Mouse (Mus musculus): ENCODE measurements at regions not wholly inside any gene's neighbourhood (a gene's known extent, or its start where the extent isn't known, plus 50 kb on each side); places are given as distances from the start of the nearest gene placed in this dataset.

DNA sequence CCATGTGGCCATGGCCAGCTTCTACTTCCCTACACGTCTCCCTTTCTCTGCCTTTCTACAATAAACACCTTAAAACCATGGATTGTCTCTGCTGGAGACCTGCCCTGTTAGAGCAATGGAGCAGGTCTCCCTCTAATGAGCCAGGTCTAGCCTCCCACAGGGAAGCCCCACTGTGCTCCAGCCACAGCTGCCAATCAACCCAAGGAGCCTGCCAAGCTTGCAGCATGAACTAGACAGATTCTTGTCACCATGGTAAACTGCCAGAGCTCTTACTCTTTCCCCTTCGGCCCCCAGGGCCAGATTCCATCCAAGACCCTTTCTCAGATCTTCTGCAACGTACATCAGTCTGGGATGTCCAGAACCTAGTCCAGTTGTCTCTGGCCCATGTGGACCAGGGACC, 217.1 kb upstream of the Fam241a start:
- DNase-seq (ENCODE audit: low spot score): no peak

- DNase-seq (ENCODE audit: low spot score): no peak
Measured at GRCm38 (mm10) chr3:128110406-128110805, 214.3 kb upstream of the Fam241a start.

GRCm38 (mm10) chr3:128104516-128104915, 208.4 kb upstream of the Fam241a start:
- no peak for DNase-seq (ENCODE audit: low spot score)

GRCm38 (mm10) chr3:128093046-128093445, 196.9 kb upstream of the Fam241a start:
- DNase-seq (ENCODE audit: low spot score): no peak

DNA sequence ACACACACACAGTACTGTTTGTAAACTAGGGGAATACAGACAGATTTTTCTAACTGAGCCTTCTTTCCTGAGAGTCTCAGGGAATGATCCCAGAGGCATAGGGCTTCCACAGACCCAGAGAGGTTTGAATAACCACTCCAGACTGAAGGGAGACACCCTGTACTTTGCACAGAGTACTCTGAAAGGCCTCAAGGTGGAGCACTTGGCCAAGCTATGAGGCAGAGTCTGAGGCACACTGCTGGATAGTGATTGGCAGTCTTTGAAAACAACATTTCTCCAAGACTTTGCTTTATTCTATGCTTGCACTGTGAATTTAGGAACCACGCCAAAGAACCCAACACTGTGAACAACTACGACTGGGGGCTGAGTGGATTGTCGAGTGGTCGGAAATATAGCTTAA, 192.1 kb upstream of the Fam241a start:
- no peak for DNase-seq (ENCODE audit: low spot score)

DNA sequence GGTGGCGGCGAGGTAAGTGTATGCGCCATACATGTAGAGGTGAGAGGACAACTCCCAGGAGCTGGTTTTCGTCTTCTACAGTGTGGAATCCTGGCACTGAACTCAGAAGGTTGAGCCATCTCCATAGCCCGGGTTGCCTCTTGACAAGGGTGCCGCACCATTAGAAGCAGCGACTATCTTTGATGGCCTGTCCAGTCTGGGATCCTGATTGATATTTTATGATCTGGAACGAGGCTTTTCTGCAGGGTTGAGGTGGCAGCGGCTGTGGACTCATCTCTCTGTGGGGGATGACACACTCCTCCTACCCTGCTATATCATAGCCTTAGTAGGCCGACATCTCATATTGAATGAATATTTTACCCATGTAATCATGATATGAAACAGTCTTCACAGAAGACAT, 191.0 kb upstream of the Fam241a start:
- no peak for DNase-seq (ENCODE audit: low spot score)

DNA sequence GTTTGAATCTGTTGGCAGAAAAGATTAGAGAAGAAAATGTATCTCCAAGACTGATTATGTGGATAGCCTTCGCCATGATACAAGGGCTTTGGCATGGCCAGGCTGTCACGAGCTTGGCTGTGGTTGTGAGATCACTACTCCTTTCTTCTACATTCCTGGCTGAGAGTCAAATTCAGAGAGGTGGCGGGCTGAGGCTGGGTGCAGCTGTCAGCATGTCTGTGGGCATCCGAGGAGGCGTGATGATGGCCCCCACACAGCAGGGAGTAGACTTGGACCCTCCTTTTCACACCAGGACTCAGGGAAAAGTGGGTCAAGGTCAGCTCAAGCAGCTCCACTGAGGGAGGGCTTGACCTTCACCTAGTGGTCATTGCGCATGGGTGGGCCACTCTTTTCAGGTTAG, 186.3 kb upstream of the Fam241a start:
- no peak for DNase-seq (ENCODE audit: low spot score)

- DNase-seq (ENCODE audit: low spot score): no peak
Measured at GRCm38 (mm10) chr3:128081430-128081829, 185.3 kb upstream of the Fam241a start.

DNA sequence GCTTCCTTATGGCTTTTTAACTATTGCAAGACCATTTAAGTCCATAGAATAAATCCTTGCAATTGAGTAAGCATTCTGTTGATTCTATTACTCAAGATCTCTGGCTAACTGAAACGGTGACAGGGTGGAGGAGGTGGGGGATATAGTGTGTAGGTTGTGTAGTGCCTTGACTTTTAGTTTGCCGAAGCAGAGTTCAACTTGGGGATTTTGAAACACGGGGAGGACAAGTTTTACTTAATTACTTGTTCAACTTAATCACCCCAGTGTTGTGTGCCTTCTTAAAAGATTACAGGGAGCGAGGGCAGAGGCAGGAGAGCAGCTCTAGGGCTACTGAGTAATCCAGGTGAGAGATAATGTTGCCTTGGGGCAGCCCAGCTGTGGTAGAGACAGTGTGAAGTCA, 171.7 kb upstream of the Fam241a start:
- DNase-seq (ENCODE audit: low spot score): no peak

- DNase-seq (ENCODE audit: low spot score): no peak
Measured at GRCm38 (mm10) chr3:128054031-128054430, 157.9 kb upstream of the Fam241a start.

GRCm38 (mm10) chr3:128043709-128044108, 147.6 kb upstream of the Fam241a start:
- no peak for DNase-seq (ENCODE audit: low spot score)

DNA sequence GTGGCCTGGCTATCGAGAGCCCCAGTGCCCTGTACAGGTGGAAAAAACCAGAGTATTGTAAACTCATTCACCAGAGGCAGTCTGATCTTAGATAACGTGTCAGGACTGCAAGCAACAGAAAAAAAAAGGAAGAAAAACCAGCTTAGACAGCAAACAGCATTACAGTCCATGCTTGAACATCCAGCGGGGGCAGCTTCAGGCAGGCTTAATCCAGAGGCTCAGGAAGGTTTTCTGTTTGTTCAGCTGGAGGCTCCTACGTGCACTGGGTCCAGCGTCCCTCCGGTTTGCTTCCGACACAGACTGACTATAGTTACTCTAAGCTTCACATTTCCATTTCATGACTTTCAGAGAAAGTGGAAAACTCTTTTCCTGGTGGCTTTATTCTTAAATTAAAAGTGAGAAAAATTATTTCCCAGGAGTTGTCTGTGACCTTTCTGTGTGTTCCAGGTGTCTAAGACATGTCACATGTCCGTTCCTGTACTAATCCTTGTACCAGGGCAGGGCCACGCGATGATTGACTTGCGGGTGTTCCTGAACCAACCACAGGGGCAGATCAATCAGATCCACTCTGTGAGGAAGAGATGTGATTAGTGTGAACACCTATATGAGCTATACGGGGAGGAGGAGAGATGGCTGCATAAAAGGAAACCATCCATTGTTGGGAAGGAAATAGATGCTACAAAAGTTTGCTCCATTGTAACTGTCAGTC, 144.4 kb upstream of the Fam241a start:
- no peak for DNase-seq (ENCODE audit: low spot score)

DNA sequence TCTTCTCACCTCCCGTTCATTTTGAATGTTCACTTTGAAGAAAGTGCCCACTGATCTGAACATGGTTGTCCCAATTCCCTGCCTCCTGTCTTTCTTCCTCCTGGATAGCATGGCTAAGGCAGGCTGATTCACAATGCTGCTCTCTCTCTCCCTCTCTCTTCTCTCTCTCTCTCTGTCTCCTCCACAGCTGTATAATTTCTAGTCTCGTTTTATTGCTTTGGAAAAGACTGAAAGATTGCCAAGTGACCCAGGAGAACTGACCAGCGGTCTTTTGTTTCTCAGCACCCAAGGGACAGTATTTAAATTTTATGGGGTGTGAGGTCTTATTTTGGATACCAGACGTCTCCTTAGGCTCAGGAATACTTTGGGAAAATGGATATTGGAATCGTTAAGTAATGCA, 143.1 kb upstream of the Fam241a start:
- no peak for DNase-seq (ENCODE audit: low spot score)

DNA sequence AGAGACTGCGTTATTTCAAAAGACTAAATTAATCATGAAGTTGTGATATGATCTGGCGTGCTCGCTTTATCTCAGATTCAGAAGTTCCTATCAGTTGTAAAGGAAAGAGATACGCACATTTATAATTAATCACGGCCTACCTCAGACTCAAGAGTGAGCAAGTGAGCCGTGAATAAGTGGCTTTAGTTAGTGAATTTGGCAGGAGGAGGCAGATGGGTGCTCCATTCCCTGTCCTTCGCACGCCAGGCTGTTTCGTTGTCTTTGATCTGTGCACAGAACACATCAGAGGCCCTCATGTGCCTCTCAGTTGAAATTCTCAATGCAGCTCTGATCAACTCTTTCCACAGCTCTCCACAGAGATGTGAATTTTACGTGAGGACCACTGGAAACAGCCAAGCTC, 140.4 kb upstream of the Fam241a start:
- no peak for DNase-seq (ENCODE audit: low spot score)

- DNase-seq (ENCODE audit: low spot score): no peak
Measured at GRCm38 (mm10) chr3:128030352-128030751, 134.2 kb upstream of the Fam241a start.

DNA sequence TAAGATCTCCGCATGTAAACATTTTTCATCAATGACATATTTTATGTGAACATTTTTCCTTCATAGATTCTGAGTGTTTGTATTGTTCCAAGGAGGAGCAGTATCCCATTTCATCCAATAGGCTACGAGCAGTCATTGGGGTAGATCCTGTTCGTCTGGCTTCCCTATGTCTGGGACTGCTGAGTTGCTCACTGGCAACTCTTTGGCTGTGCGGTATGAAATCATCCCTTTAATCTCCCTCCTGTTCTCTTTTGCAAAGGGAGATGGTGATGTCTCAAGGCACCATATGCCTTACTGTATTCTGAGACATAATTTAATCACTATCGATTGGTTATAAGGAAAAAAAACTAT, 133.4 kb upstream of the Fam241a start:
- no peak for DNase-seq (ENCODE audit: low spot score)

DNA sequence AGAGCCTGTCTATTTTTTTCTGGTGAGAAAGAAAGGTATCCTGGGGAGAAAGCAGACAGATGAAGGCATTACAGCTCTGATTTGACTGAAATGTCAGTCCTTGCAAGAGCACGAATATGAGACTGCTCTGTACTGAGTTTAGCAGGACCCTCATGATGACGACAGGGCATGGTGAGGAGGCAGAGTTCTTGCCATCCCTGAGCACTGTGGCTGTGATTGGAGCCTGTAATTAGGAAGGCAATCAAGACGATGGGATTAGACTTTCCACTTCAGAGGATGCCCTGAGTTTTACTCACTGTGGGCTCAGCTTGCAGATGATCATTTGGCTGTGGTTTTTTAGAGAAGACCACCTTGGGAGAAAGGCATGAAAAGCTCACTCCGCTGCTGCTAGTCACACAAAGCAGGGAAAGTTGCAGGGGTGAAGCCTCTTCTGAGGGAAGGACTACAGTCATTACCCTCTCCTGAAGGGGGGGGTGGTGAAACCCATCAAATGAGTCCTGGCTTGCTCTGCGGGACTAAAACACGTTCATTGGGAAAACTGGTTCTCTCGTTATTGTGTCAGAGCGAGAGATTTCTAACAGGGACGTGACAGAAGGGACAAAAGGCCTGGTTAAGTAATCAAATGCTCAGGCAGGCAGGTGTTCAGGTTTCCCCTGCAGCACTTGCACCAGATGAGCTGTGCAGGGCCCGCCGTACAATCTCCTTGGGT, 132.9 kb upstream of the Fam241a start:
- DNase-seq (ENCODE audit: low spot score): no peak

DNA sequence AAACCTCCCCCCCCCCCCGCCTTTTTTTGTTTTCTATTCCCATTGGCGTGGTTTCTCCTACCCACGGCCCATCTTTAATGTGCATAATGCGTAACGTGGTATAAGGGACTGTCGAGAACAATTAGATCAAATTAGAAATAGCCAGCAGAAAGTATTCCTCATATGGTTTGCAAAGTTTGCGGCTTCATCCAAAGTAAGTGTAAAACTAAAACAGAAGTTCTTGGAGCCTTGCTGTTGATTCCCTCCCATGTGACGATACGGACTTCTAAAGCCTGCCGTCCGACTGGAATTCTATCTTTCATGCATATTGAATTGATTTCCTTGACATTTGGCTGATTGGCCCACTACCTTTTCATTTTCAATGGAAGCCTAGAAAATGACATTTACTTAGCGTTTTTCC, 128.7 kb upstream of the Fam241a start:
- no peak for DNase-seq (ENCODE audit: low spot score)

- no peak for DNase-seq (ENCODE audit: low spot score)
Measured at GRCm38 (mm10) chr3:128014909-128015308, 118.8 kb upstream of the Fam241a start.

DNA sequence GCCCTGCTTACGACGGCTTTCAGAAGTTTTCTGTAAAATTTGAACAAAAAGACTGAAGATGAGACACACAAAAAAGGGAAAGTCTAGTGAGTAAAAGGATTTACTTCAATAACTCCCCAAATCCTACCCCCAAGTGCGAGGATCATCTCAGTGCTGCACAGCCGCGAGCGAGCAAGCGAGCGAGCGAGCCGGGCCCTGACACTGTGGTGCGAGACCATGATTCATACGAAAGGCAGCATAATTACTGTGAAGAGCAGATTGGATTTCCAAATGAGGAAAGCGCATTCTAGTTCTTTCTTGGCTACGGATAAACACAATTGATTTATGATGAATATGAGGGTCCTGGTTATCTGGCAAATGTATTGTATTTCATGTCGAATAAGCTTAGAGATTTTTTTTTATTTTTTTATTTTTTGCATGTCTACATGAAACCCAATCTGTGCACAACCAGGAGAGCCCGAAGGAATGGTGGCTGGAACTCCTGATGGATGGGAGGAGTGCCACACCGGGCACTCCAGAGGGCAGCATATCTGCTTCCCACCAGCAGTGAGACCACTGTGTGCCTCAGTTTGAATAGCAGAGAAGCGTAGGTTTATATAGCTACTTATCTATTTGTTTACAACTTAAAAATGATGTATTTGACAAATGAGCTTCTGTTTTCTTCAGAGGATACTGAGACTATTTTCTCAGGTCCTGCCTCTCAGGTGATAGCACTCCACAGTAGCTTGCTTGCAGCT, 106.9 kb upstream of the Fam241a start:
- DNase-seq (ENCODE audit: low spot score): no peak

- DNase-seq (ENCODE audit: low spot score): no peak
Measured at GRCm38 (mm10) chr3:128001924-128002501, 105.9 kb upstream of the Fam241a start.

- no peak for DNase-seq (ENCODE audit: low spot score)
Measured at GRCm38 (mm10) chr3:127995678-127996077, 99.6 kb upstream of the Fam241a start.

DNA sequence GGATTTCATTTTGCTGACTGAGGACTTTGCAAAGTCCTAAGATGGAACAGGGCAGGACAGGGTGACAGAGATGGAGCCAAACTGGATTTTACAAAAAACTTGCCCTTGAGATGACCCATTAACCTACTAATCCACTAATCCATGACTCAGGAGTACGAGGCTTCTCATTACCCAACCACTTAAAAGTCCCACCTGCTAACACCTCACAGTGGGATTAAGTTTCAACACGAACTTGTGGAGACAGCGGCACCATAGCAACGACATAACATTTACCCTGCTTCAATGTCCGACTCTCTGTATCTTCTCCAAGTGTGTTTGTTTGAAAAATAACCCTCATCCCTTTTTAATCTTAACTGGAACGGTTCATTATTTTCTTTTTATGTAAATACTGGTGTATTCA, 91.5 kb upstream of the Fam241a start:
- no peak for DNase-seq (ENCODE audit: low spot score)
